Mouse (Mus musculus) adrenal gland, adult 10 weeks (tissue): ENCODE measurements around the gene Gmeb2. TPM values are rescaled to one million over a fixed set of nuclear protein-coding genes. Genes with fewer than 3 reads are reported as not detected.

Source experiments
- polyA plus RNA-seq: library from polyadenylated mRNA; stranded (reverse); fragments of 350-450 nt; fragmentation: Illumina TruSeq; extraction: RNeasy Lipid Tissue Mini Kit (QIAGEN cat#74804); gene quantifications from one replicate; pipeline ENCODE4 v1.2.3, GENCODE M21; 2014; ENCODE audit warnings: low read depth, low replicate concordance

The Gmeb2 gene
- 6.2 TPM for polyA plus RNA-seq

DNA sequence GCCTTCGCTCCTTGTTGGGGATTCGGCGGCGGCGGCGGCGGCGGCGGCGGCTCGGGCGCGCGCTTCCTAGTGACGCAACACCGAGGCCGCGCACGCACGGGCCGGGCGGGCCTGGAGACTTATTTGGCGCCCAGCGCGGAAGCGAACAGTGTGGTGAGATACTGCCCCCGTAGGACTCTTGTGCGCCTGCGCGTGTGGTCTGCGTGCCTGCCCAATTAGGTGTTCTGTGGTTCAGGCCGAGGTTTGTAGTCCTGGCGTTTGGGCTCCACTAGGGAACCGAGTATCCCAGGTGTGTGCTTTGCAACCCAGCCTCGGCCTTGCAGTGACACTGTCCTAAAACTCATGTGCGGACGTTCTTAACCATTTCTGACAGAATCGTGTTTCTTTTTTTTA lies at the start of gene Gmeb2:
Gene Gmeb2, minus strand, starts transcription at position 78 of the 393 bp plus-strand sequence.

GRCm38 (mm10) chr2:181319248-181320102 lies 31.6 kb upstream of the Gmeb2 start, which contains the start of gene Rtel1:
Rtel1 (plus strand) TSS chr2:181319739.

GRCm38 (mm10) chr2:181314080-181314810 lies 26.4 kb upstream of the Gmeb2 start, which contains the start of gene Stmn3:
Stmn3 (minus strand) TSS chr2:181314500.

GRCm38 (mm10) chr2:181241602-181242313 lies 46.1 kb downstream of the Gmeb2 start, which contains the start of gene Helz2:
Helz2 (minus strand) TSS chr2:181242027.

GRCm38 (mm10) chr2:181219538-181220216 lies 68.2 kb downstream of the Gmeb2 start, which contains the start of gene Fndc11:
Fndc11 (plus strand) TSS chr2:181220013.

DNA sequence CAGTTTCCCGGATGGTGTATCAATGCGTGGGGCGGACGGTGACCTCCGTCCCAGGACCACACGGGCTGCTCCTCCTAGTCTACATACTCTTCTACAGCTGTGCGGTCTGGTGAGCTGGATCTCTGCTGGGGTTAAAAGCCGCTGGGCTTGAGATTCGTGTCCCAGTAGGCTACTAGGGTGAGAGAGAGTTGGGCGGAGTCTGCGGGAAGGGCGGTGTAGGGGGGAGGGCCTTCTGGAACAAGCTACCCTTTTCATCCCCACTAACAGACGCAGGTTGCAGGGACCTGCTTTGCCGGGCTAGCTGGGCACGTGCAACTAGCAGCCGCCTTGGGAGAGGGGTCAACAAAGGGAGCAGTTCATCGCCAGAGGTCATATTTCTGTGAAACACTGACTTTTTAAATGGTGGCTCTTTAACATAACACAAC lies 74.8 kb downstream of the Gmeb2 start, which contains the start of gene Srms:
Gene Srms, minus strand, starts transcription at position 165 of the 425 bp plus-strand sequence.

GRCm38 (mm10) chr2:181202422-181202821 lies 85.4 kb downstream of the Gmeb2 start, which contains the start of gene Ptk6:
Ptk6 (minus strand) TSS chr2:181202789.

Other genes with a start within 250 kb of the Gmeb2 start
- 1.3 TPM for gene Chrna4, start 244.5 kb downstream of the Gmeb2 start, polyA plus RNA-seq
- 2.5 TPM for gene Kcnq2, start 152.7 kb downstream of the Gmeb2 start, polyA plus RNA-seq
- gene Eef1a2, start 131.0 kb downstream of the Gmeb2 start, polyA plus RNA-seq = 0.47 TPM
- gene Ppdpf, start 100.8 kb downstream of the Gmeb2 start, polyA plus RNA-seq = 8.3 TPM
- not detected for gene Ptk6, start 85.2 kb downstream of the Gmeb2 start, polyA plus RNA-seq
- gene Srms, start 74.8 kb downstream of the Gmeb2 start, polyA plus RNA-seq = not detected
- gene Fndc11, start 68.0 kb downstream of the Gmeb2 start, polyA plus RNA-seq = not detected
- gene Helz2, start 46.0 kb downstream of the Gmeb2 start, polyA plus RNA-seq = 2.0 TPM
- gene Stmn3, start 26.5 kb upstream of the Gmeb2 start, polyA plus RNA-seq = 3.5 TPM
- gene Rtel1, start 31.7 kb upstream of the Gmeb2 start, polyA plus RNA-seq = 8.2 TPM
- 1.5 TPM for gene Zgpat, start 76.9 kb upstream of the Gmeb2 start, polyA plus RNA-seq
- gene Arfrp1, start 77.4 kb upstream of the Gmeb2 start, polyA plus RNA-seq = 36.5 TPM
- gene Lime1, start 92.0 kb upstream of the Gmeb2 start, polyA plus RNA-seq = not detected
- 8.7 TPM for gene Zbtb46, start 171.4 kb upstream of the Gmeb2 start, polyA plus RNA-seq
- not detected for gene Abhd16b, start 205.2 kb upstream of the Gmeb2 start, polyA plus RNA-seq
- gene Tpd52l2, start 209.1 kb upstream of the Gmeb2 start, polyA plus RNA-seq = 77.2 TPM
- gene Dnajc5, start 232.4 kb upstream of the Gmeb2 start, polyA plus RNA-seq = 47.9 TPM